ENCODE assay signal across 27 mouse cellular contexts in the genomic region with DNA sequence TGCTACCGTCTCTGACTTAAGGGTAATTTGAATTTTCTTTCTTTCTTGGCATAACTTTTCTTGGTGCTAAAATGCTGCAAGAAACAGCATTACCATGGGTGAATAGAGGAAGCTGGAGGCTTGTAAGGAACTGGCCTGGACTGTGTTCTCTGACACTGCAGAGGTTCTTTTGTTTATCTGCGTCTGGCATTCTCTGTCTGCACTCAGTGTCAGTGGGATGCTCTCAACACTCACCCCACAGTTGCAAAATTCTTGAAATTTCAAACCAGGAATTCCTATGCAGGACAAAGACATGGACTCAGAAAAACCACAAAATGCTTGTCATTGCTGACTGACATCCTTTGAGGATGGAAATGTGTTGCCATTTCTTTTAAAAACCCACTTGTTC. TPM values are rescaled to one million over a fixed set of nuclear protein-coding genes. Genes with fewer than 3 reads are reported as not detected.
DNase-seq lines count a peak whose midpoint lies in the region; ATAC-seq lines count a peak whose summit lies in the region.
"Had no signal": no experiment of that assay in that cellular context is flagged by ENCODE, and none has a peak within 500 bp of the region (broad histone marks: within the 10 kb centered on the region; RNA-seq: fewer than 3 reads in every experiment).

No protein-coding gene starts in this region.

- DNase-seq in heart, embryonic 10.5 days (ENCODE audit: low spot score) = peak; percentile 82
- no peak for DNase-seq in heart, postnatal 36 days
- DNase-seq in lung, postnatal 4 days = no peak
- DNase-seq in lung, postnatal 14 days = peak; percentile 15
- DNase-seq in yolk sac, embryonic 10.5 days (ENCODE audit: low spot score) = peak; percentile 25
- DNase-seq in layer of hippocampus, postnatal 14 days (ENCODE audit: low spot score in 2 of 2) = no peak
- no peak for DNase-seq in layer of hippocampus, postnatal 25 days (ENCODE audit: extremely low spot score in 1 of 2, low spot score in 1 of 2)
- DNase-seq: adrenal gland, adult 8-10 months; cerebellum, adult 18-20 months; cerebellum, postnatal 14 days; gastrocnemius, postnatal 25 days; kidney, postnatal 25 days; thymus, adult 18-20 months; thymus, postnatal 4 days had no signal

- no peak overlapping the region for H3K9ac ChIP-seq in lung, embryonic 15.5 days
- H3K9ac ChIP-seq: embryonic facial prominence, embryonic 15.5 days; forebrain, embryonic 15.5 days; liver, embryonic 14.5 days; midbrain, embryonic 12.5 days; neural tube, embryonic 15.5 days; stomach, embryonic 15.5 days had no signal

- ATAC-seq in lung, embryonic 15.5 days (ENCODE audit: borderline replicate concordance, extremely low read depth, low FRiP score, low TSS enrichment) = peak; percentile 64; the same call in 1 of the 2 replicates
- ATAC-seq: activated CD4-positive, CD25-positive, alpha-beta regulatory T cell, adult 4 months; forebrain, embryonic 15.5 days; hindbrain, postnatal 0 days; intestine, embryonic 16.5 days had no signal

- H3K36me3 ChIP-seq in heart, embryonic 10.5 days = no peaks in the 10 kb centered on the region
- H3K36me3 ChIP-seq in lung, embryonic 15.5 days = no peaks in the 10 kb centered on the region
- H3K36me3 ChIP-seq: embryonic facial prominence, embryonic 15.5 days; forebrain, embryonic 15.5 days; G1E; midbrain, embryonic 12.5 days; neural tube, embryonic 15.5 days; stomach, embryonic 15.5 days had no signal

- no peaks in the 10 kb centered on the region for H3K27me3 ChIP-seq in heart, embryonic 10.5 days (ENCODE audit: insufficient read depth, poor library complexity, severe bottlenecking)
- H3K27me3 ChIP-seq in lung, embryonic 15.5 days = no peaks in the 10 kb centered on the region
- H3K27me3 ChIP-seq: CH12.LX; embryonic facial prominence, embryonic 15.5 days; forebrain, embryonic 15.5 days; midbrain, embryonic 12.5 days; neural tube, embryonic 15.5 days; stomach, embryonic 15.5 days had no signal

- H3K4me2 ChIP-seq in lung, embryonic 15.5 days = no peak overlapping the region
- H3K4me2 ChIP-seq: embryonic facial prominence, embryonic 15.5 days; forebrain, embryonic 15.5 days; midbrain, embryonic 12.5 days; neural tube, embryonic 15.5 days; stomach, embryonic 15.5 days had no signal

- no peak overlapping the region for H3K4me3 ChIP-seq in heart, embryonic 10.5 days
- H3K4me3 ChIP-seq in lung, embryonic 15.5 days = no peak overlapping the region
- H3K4me3 ChIP-seq: embryonic facial prominence, embryonic 15.5 days; forebrain, embryonic 15.5 days; layer of hippocampus, adult 2 months; midbrain, embryonic 12.5 days; neural tube, embryonic 15.5 days; stomach, embryonic 15.5 days had no signal

- no peaks in the 10 kb centered on the region for H3K9me3 ChIP-seq in heart, embryonic 10.5 days
- H3K9me3 ChIP-seq in lung, embryonic 15.5 days = no peaks in the 10 kb centered on the region
- H3K9me3 ChIP-seq: embryonic facial prominence, embryonic 15.5 days; forebrain, embryonic 15.5 days; midbrain, embryonic 12.5 days; neural tube, embryonic 15.5 days; stomach, embryonic 15.5 days had no signal

- peaks cover 18% of the 10 kb centered on the region for H3K4me1 ChIP-seq in heart, embryonic 10.5 days
- 0 out of 2 replicates have a peak, but pooled peaks cover 3% of the 10 kb centered on the region for H3K4me1 ChIP-seq in lung, embryonic 15.5 days
- H3K4me1 ChIP-seq: embryonic facial prominence, embryonic 15.5 days; forebrain, embryonic 15.5 days; stomach, embryonic 15.5 days had no signal

- 40% methylated on average over 2 of the region's 2 CpGs for WGBS in heart, embryonic 10.5 days
- WGBS in lung, embryonic 15.5 days = 29% methylated on average over 2 of the region's 2 CpGs

- intact Hi-C loops in heart, postnatal 36 days (cut with DNase I) = no loop called here

- no peak overlapping the region for H3K27ac ChIP-seq in heart, embryonic 10.5 days
- no peak overlapping the region for H3K27ac ChIP-seq in lung, embryonic 15.5 days
- H3K27ac ChIP-seq: embryonic facial prominence, embryonic 15.5 days; forebrain, embryonic 15.5 days; hindbrain, postnatal 0 days; layer of hippocampus, adult 2 months; liver, embryonic 14.5 days; midbrain, embryonic 12.5 days; neural tube, embryonic 15.5 days; stomach, embryonic 15.5 days had no signal

RNA-seq across cellular contexts. Expression of gene Dclk3, which starts 9.5 kb away (rescaled TPM):
- 1.6 and 2.5 TPM in 2 replicates for polyA plus RNA-seq in heart, embryonic 10.5 days (2016; fragmentation: Nextera tagmentation; extraction: Ambion mirVana)
- total RNA-seq in heart, postnatal 36 days (2021) = under 1 TPM; 0.24 to 0.39 TPM
- 0.31 and 0.40 TPM in 2 replicates for polyA plus RNA-seq in lung, embryonic 15.5 days (2015; fragmentation: Nextera tagmentation; extraction: Ambion mirVana)
- 1 to 10 TPM; 6.7 to 7.9 TPM for total RNA-seq in layer of hippocampus, postnatal 14 days (2021)
- total RNA-seq in layer of hippocampus, postnatal 25 days (2021) = 10 to 100 TPM; 12.2 to 13.2 TPM
- polyA plus RNA-seq: activated CD4-positive, CD25-positive, alpha-beta regulatory T cell, adult 4 months; G1E had no signal

Comparison
In these comparisons a context has a peak if more than half of its experiments do, and no peak if none do; other contexts are left out.
1. DNase-seq: peak in heart, embryonic 10.5 days (single experiment), lung, postnatal 14 days (single experiment) and yolk sac, embryonic 10.5 days (single experiment); none in heart, postnatal 36 days (0 of 2), lung, postnatal 4 days (0 of 2), layer of hippocampus, postnatal 14 days (0 of 2) and layer of hippocampus, postnatal 25 days (0 of 2).
2. RNA of gene Dclk3, which starts 9.5 kb away (total RNA-seq): 12.2 to 13.2 TPM in layer of hippocampus, postnatal 25 days and 6.7 to 7.9 TPM in layer of hippocampus, postnatal 14 days; 0.24 to 0.39 TPM in heart, postnatal 36 days; every median in the first group is over 4 times any median in the second.